Mouse (Mus musculus) gastrocnemius, adult 18-20 months (tissue): ENCODE results near the gene Pitpnm3. TPM values are rescaled to one million over a fixed set of nuclear protein-coding genes. Genes with fewer than 3 reads are reported as not detected.

Experiments
- DNase-seq: peaks from one replicate; pipeline ENCODE4 v3.0.0; 2021; ENCODE audit warnings: low spot score
- total RNA-seq, 2 experiments: library from RNA; stranded (reverse); gene quantifications; 2 replicates each; pipeline ENCODE4 v1.2.3; 2021

Pitpnm3 gene
- total RNA-seq, 2 experiments from 2014 or later = 2.0 to 2.3 TPM

GRCm38 (mm10) chr11:72095994-72096393 is 39.6 kb downstream of the Pitpnm3 start:
- no peak for DNase-seq

GRCm38 (mm10) chr11:72094442-72094841 is 41.1 kb downstream of the Pitpnm3 start:
- DNase-seq = no peak

- DNase-seq = no peak
Observed at GRCm38 (mm10) chr11:72092390-72092789, 43.2 kb downstream of the Pitpnm3 start.

GRCm38 (mm10) chr11:72086251-72087046 is 49.1 kb downstream of the Pitpnm3 start:
- peak; percentile 46 for DNase-seq

GRCm38 (mm10) chr11:72084337-72084736 is 51.2 kb downstream of the Pitpnm3 start:
- DNase-seq = no peak

GRCm38 (mm10) chr11:72082601-72083000 is 53.0 kb downstream of the Pitpnm3 start:
- DNase-seq = no peak

GRCm38 (mm10) chr11:72080461-72080860 is 55.1 kb downstream of the Pitpnm3 start:
- DNase-seq = no peak

GRCm38 (mm10) chr11:72078647-72079046 is 56.9 kb downstream of the Pitpnm3 start:
- DNase-seq = no peak

- DNase-seq = no peak
Observed at GRCm38 (mm10) chr11:72078056-72078455, 57.5 kb downstream of the Pitpnm3 start.

GRCm38 (mm10) chr11:72074230-72074629 is 61.3 kb downstream of the Pitpnm3 start:
- DNase-seq = no peak

GRCm38 (mm10) chr11:72072331-72072905 is 63.2 kb downstream of the Pitpnm3 start:
- no peak for DNase-seq

GRCm38 (mm10) chr11:72070733-72071132 is 64.8 kb downstream of the Pitpnm3 start:
- DNase-seq = no peak

GRCm38 (mm10) chr11:72068026-72068425 is 67.6 kb downstream of the Pitpnm3 start:
- DNase-seq = no peak

- DNase-seq = no peak
Observed at GRCm38 (mm10) chr11:72067326-72067725, 68.3 kb downstream of the Pitpnm3 start.

GRCm38 (mm10) chr11:72066330-72066729 is 69.2 kb downstream of the Pitpnm3 start:
- peak; percentile 31 for DNase-seq

- no peak for DNase-seq
Observed at GRCm38 (mm10) chr11:72065103-72065502, 70.5 kb downstream of the Pitpnm3 start.

- no peak for DNase-seq
Observed at GRCm38 (mm10) chr11:72064414-72064813, 71.2 kb downstream of the Pitpnm3 start.

- no peak for DNase-seq
Observed at GRCm38 (mm10) chr11:72061093-72061620, 74.4 kb downstream of the Pitpnm3 start.

GRCm38 (mm10) chr11:72060416-72060815 is 75.2 kb downstream of the Pitpnm3 start:
- no peak for DNase-seq

- no peak for DNase-seq
Observed at GRCm38 (mm10) chr11:72057166-72057565, 78.4 kb downstream of the Pitpnm3 start.

GRCm38 (mm10) chr11:72055176-72055575 is 80.4 kb downstream of the Pitpnm3 start:
- no peak for DNase-seq

GRCm38 (mm10) chr11:72052636-72053035 is 82.9 kb downstream of the Pitpnm3 start:
- peak; percentile 79 for DNase-seq

GRCm38 (mm10) chr11:72052221-72052620 is 83.4 kb downstream of the Pitpnm3 start:
- no peak for DNase-seq
